Mouse (Mus musculus) stomach, postnatal 0 days (tissue): Measurements from ENCODE around the gene Bckdha. TPM values are rescaled to one million over a fixed set of nuclear protein-coding genes. Genes with fewer than 3 reads are reported as not detected.
A peak's percentile ranks its signal among the peaks of the same experiment; 100 is the strongest.

ENCODE experiments used
- ATAC-seq: fragments of 200-750 bp; cut with Nextera tagmentation; 2 replicates; pipeline ENCODE4 v1.8.0; 2017; ENCODE audit not compliant: low FRiP score, low TSS enrichment
- DNase-seq: peaks from one replicate; pipeline ENCODE4 v3.0.0-alpha.2; 2016; ENCODE audit warnings: low spot score
- H3K27ac ChIP-seq: fragments of 300-500 bp; sonication (generic); replicated peaks from 2 replicates; pipeline ENCODE4 v1.5.1; 2014; ENCODE audit warnings: mild to moderate bottlenecking, control low read depth
- H3K27me3 ChIP-seq: fragments of 300-500 bp; sonication (generic); 2 replicates; pipeline ENCODE4 v1.6.1; 2014; ENCODE audit warnings: low read length; ENCODE audit not compliant: control insufficient read depth, insufficient read depth
- H3K36me3 ChIP-seq: fragments of 300-500 bp; sonication (generic); 2 replicates; pipeline ENCODE4 v1.6.1; 2014; ENCODE audit warnings: low read length, mixed read lengths; ENCODE audit not compliant: control insufficient read depth, insufficient read depth
- H3K4me1 ChIP-seq: fragments of 300-500 bp; sonication (generic); replicated peaks from 2 replicates; pipeline ENCODE4 v1.6.1; 2014; ENCODE audit warnings: antibody characterized with exemption; ENCODE audit not compliant: control insufficient read depth, insufficient read depth
- H3K4me2 ChIP-seq: fragments of 300-500 bp; sonication (generic); replicated peaks from 2 replicates; pipeline ENCODE4 v1.6.1; 2014; ENCODE audit warnings: low read depth, mild to moderate bottlenecking, control low read depth, moderate library complexity
- H3K4me3 ChIP-seq: fragments of 300-500 bp; sonication (generic); 2 replicates; pipeline ENCODE4 v1.5.1; 2014; ENCODE audit warnings: low read depth, low read length, control low read depth
- H3K9ac ChIP-seq: fragments of 300-500 bp; sonication (generic); 2 replicates; pipeline ENCODE4 v1.6.1; 2014; ENCODE audit warnings: mild to moderate bottlenecking, low read length, control low read depth, mixed read lengths
- H3K9me3 ChIP-seq: fragments of 300-500 bp; sonication (generic); 2 replicates; pipeline ENCODE4 v1.6.1; 2016; ENCODE audit warnings: low read length; ENCODE audit not compliant: control insufficient read depth
- CTCF ChIP-seq: IDR thresholded peaks from 2 replicates; pipeline ENCODE4 v1.5.1; 2016; ENCODE audit warnings: antibody characterized with exemption, low read depth, mild to moderate bottlenecking, moderate library complexity
- EP300 ChIP-seq: optimal IDR thresholded peaks from 2 replicates; pipeline ENCODE3; 2016; ENCODE audit warnings: antibody characterized with exemption
- WGBS: fragments of 180-500 bp; shearing (Covaris S2); extraction: QIAGEN DNeasy Blood & Tissue Kit; methylation state at CpG from one replicate; pipeline ENCODE4 v1.1.7; 2014; 5-methylcytosine and 5-hydroxymethylcytosine counted together
- polyA plus RNA-seq: library from polyadenylated mRNA; unstranded; fragments of >200 nt; fragmentation: Nextera tagmentation; extraction: Ambion mirVana; gene quantifications from 2 replicates; pipeline ENCODE4 v1.2.1, GENCODE M21; 2015

The Bckdha gene
- polyA plus RNA-seq, 1 experiment from 2014 or later = 63.8 TPM

DNA sequence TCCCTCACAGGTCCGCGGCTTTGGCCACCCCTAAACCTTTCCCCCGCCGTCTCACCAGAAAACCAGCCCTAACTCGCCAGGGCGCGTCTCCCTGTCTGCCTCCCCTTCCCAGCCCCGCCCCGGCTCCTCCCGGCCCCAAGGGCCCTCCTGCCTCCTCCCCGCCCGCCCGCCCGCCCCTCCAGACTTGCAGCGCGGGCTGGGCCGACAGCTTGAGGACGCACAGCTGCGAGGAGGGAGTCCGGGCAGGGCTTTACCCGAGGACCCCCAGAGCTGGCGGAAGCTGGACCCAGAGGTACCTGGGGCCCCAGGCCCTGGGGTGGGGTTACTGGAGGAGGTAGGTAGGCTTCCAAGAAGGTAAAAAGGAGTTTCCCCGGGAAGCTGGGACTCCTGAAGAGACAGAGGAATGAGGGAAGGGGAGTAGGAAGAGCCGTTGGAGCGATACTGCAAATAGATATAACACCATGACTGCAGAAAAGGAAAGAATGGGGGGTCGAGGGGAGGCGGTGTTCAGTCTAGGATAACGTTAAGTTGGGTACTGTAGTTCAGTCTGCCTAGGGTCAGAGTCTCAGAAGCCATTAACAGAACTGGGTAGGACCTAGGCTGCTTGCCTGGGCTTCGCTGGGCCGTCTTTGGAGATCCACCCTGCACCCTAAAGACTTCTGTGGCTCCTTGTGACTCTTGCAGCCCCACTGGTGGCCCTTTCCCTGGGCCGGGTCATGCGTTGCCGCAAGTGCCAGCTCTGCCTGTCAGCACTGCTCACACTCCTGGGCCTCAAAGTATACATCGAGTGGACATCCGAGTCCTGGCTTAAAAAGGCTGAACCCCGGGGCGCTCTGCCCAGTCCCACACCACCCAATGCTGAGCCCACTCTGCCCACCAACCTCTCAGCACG, 31.1 kb downstream of the Bckdha start:
- H3K4me2 ChIP-seq = peak overlapping the region; percentile 62
- no peaks in the 10 kb centered on the region for H3K27me3 ChIP-seq
- peak; percentile 87 for DNase-seq
- no peaks in the 10 kb centered on the region for H3K9me3 ChIP-seq
- TF ChIP-seq EP300 (peak; percentile 15), CTCF (no peak)
- peak overlapping the region; percentile 59 for H3K9ac ChIP-seq
- peak overlapping the region; percentile 78 for H3K27ac ChIP-seq
- 12% methylated on average over 38 of the region's 38 CpGs for WGBS
- peak; percentile 77 for ATAC-seq
- peaks cover 19% of the 10 kb centered on the region for H3K36me3 ChIP-seq
- H3K4me3 ChIP-seq = peak overlapping the region; percentile 48
- H3K4me1 ChIP-seq = no peaks in the 10 kb centered on the region

- H3K27ac ChIP-seq = peak within 1 kb of the TSS; percentile 78
- WGBS = 10% methylated on average over 29 of the region's 29 CpGs
- H3K4me3 ChIP-seq = peak within 1 kb of the TSS; percentile 48
- no peaks in the 10 kb centered on the region for H3K9me3 ChIP-seq
- H3K27me3 ChIP-seq = no peaks in the 10 kb centered on the region
- ATAC-seq (peak; percentile 77), DNase-seq (peak; percentile 79)
- H3K36me3 ChIP-seq = peaks cover 16% of the 10 kb centered on the region
- no peaks in the 10 kb centered on the region for H3K4me1 ChIP-seq
- peak within 1 kb of the TSS; percentile 62 for H3K4me2 ChIP-seq
- TF ChIP-seq EP300 (peak; percentile 4), CTCF (no peak)
- H3K9ac ChIP-seq = peak within 1 kb of the TSS; percentile 59
Observed at GRCm38 (mm10) chr7:25626509-25627430, 32.0 kb downstream of the Bckdha start, which contains the start of gene B3gnt8. Gene B3gnt8 (plus strand): TSS chr7:25626654.

- ATAC-seq = no peak
- DNase-seq = peak; percentile 45
- H3K9me3 ChIP-seq = no peaks in the 10 kb centered on the region
- H3K9ac ChIP-seq = no peak overlapping the region
- H3K27me3 ChIP-seq = no peaks in the 10 kb centered on the region
- no peak for TF ChIP-seq EP300
- TF ChIP-seq CTCF = peak; percentile 70
- no peak overlapping the region for H3K4me2 ChIP-seq
- no peaks in the 10 kb centered on the region for H3K4me1 ChIP-seq
- H3K36me3 ChIP-seq = peaks cover 10% of the 10 kb centered on the region
- H3K4me3 ChIP-seq = no peak overlapping the region
- 73% methylated on average over 10 of the region's 10 CpGs for WGBS
- no peak overlapping the region; the same call in 1 of the 2 replicates for H3K27ac ChIP-seq
Observed at GRCm38 (mm10) chr7:25625594-25626250, 33.1 kb downstream of the Bckdha start.

DNA sequence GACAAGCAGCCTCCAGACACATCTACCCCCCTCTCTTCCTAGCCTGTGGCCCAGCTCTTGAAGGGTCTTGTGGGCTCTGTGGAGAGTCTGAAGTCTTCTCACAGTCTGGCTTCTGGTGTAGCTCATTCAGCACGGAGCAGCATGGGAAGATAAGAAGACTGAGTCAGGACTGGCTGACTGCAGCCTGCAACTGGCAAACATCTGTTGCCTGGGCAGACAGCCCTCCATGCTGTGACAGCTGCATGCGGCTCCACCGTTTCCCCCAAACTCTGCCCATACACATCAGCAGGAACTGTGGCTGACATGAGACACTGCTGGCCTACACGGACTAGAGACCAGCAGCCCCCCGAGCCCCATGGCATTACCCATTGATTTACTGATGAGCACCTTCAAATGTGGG, 33.9 kb downstream of the Bckdha start:
- Histone ChIP-seq H3K9me3 (no peaks in the 10 kb centered on the region), H3K4me2 (no peak overlapping the region), H3K27ac (no peak overlapping the region), H3K9ac (no peak overlapping the region), H3K27me3 (no peaks in the 10 kb centered on the region), H3K4me3 (no peak overlapping the region), H3K4me1 (no peaks in the 10 kb centered on the region), H3K36me3 (peaks cover 4% of the 10 kb centered on the region; the same call in 1 of the 2 replicates)
- ATAC-seq (no peak), DNase-seq (no peak)
- WGBS = 73% methylated on average over 5 of the region's 5 CpGs
- TF ChIP-seq CTCF (no peak), EP300 (no peak)

GRCm38 (mm10) chr7:25623857-25624370, 34.9 kb downstream of the Bckdha start:
- DNase-seq = no peak
- Histone ChIP-seq H3K36me3 (no peaks in the 10 kb centered on the region; the same call in 1 of the 2 replicates), H3K4me1 (no peaks in the 10 kb centered on the region), H3K27ac (no peak overlapping the region), H3K9me3 (no peaks in the 10 kb centered on the region), H3K9ac (no peak overlapping the region), H3K4me3 (no peak overlapping the region), H3K4me2 (no peak overlapping the region), H3K27me3 (no peaks in the 10 kb centered on the region)
- TF ChIP-seq EP300 (no peak), CTCF (no peak)
- WGBS = 89% methylated on average over 11 of the region's 11 CpGs
- ATAC-seq = no peak
